ENCODE assay signal across 8 mouse cellular contexts in the genomic region with DNA sequence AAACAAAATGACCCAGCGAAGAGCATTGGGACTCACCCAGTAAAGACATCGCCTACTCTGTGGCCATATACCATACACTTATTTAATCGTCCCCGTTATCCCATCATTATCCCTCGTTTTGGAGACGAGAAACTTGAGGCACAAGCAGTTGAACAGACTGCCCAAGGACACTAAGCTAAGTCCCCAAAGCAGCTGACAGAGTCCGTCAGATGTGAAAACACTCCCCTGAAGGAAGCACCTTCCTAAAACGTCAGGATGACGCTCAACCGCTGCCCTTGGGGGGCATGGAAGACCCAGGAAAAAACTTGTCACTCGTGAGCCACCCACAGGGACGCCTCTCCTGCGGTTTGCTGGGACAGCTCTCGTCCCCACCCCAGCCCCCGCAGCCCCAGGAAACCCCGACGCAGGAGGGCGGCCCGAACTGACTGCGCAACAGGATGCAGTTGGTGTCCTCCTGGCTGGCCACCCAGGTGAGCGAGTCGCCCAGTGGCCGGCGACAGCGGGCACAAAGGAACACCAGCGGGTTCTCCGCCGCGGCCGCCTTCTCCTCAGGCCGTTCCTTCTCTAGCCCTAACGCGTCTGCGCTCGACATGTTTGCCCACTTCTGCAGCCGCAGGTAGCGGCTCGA. TPM values are rescaled to one million over a fixed set of nuclear protein-coding genes. Genes with fewer than 3 reads are reported as not detected.
DNase-seq lines count a peak whose midpoint lies in the region; ATAC-seq and TF ChIP-seq lines count a peak whose summit lies in the region.

No protein-coding gene starts in this region.

- 5% methylated on average over 37 of the region's 38 CpGs for WGBS in heart, embryonic 11.5 days (ENCODE audit: insufficient replicate concordance)
- 6% methylated on average over 38 of the region's 38 CpGs for WGBS in hindbrain, embryonic 12.5 days

- TF ChIP-seq CTCF in Patski (IDR thresholded peaks at IDR 0.05), result no peak

- CTCF ChIA-PET in Patski (lab: Charles Lee), result no interaction called here

- no peak for DNase-seq in heart, adult 8-10 months (ENCODE audit: low spot score)
- no peak for DNase-seq in Patski (ENCODE audit: low read depth, low spot score)
- no peak for DNase-seq in urinary bladder, postnatal 36 days (ENCODE audit: low spot score in 2 of 2)
- no peak for DNase-seq in testis, postnatal 10 days (ENCODE audit: low spot score)

- in situ Hi-C loops in Patski (cut with MboI; ENCODE audit: low pct_unique_long_range_greater_than_20kb), result no loop called here

- H3K27ac ChIP-seq in heart, embryonic 11.5 days (ENCODE audit: low read depth, low read length), result no peak overlapping the region
- no peak overlapping the region for H3K27ac ChIP-seq in hindbrain, embryonic 12.5 days

- no peaks in the 10 kb centered on the region for H3K27me3 ChIP-seq in heart, embryonic 11.5 days (ENCODE audit: control insufficient read depth, insufficient read depth, low read length)
- no peaks in the 10 kb centered on the region for H3K27me3 ChIP-seq in Patski
- H3K27me3 ChIP-seq in hindbrain, embryonic 12.5 days, result no peaks in the 10 kb centered on the region

- peak overlapping the region; percentile 87 for H3K9ac ChIP-seq in heart, embryonic 11.5 days (ENCODE audit: low read depth, low read length)
- H3K9ac ChIP-seq in hindbrain, embryonic 12.5 days, result peak overlapping the region; percentile 68

- peak; percentile 43 for ATAC-seq in heart, embryonic 11.5 days (replicated peaks; ENCODE audit: insufficient number of reproducible peaks, low FRiP score, low TSS enrichment)
- peak; percentile 33 for ATAC-seq in Patski
- peak; percentile 2; the same call in 1 of the 2 replicates for ATAC-seq in hindbrain, embryonic 12.5 days (ENCODE audit: low FRiP score)
- ATAC-seq in megakaryocyte-erythroid progenitor cell, adult 5-6 weeks (replicated peaks; ENCODE audit: low FRiP score, low TSS enrichment, poor library complexity, severe bottlenecking), result peak; percentile 46
- ATAC-seq in monocyte, adult 5-6 weeks (replicated peaks; ENCODE audit: insufficient number of reproducible peaks, low FRiP score, low TSS enrichment, poor library complexity, severe bottlenecking), result no peak

- H3K4me1 ChIP-seq in heart, embryonic 11.5 days (ENCODE audit: control insufficient read depth, insufficient read depth, low read length), result peaks cover 6% of the 10 kb centered on the region
- H3K4me1 ChIP-seq in hindbrain, embryonic 12.5 days, result peaks cover 10% of the 10 kb centered on the region

- H3K36me3 ChIP-seq in heart, embryonic 11.5 days (ENCODE audit: control insufficient read depth, insufficient read depth, low read length), result no peaks in the 10 kb centered on the region
- peaks cover 10% of the 10 kb centered on the region for H3K36me3 ChIP-seq in hindbrain, embryonic 12.5 days

- H3K4me3 ChIP-seq in heart, embryonic 11.5 days (ENCODE audit: low read depth, low read length), result peak overlapping the region; percentile 96
- peak overlapping the region; percentile 61 for H3K4me3 ChIP-seq in hindbrain, embryonic 12.5 days

- H3K9me3 ChIP-seq in heart, embryonic 11.5 days (replicated peaks; ENCODE audit: control insufficient read depth, low read length), result peaks cover 4% of the 10 kb centered on the region; the same call in 1 of the 2 replicates
- no peaks in the 10 kb centered on the region for H3K9me3 ChIP-seq in hindbrain, embryonic 12.5 days (replicated peaks)

- POLR2A ChIA-PET in Patski (lab: Charles Lee), result interaction anchor here (1.2 kb wide), 1 partner anchor 31 kb away, joined by 3 read pairs; no protein-coding TSS in a partner anchor

- peak overlapping the region; percentile 94 for H3K4me2 ChIP-seq in heart, embryonic 11.5 days
- peak overlapping the region; percentile 97 for H3K4me2 ChIP-seq in hindbrain, embryonic 12.5 days (replicated peaks)

RNA-seq across cellular contexts. Expression of gene Mis18a, which starts 0.5 kb away (rescaled TPM):
- 45.6 and 46.2 TPM in 2 replicates for polyA plus RNA-seq in heart, embryonic 11.5 days (2014; fragmentation: Nextera tagmentation; extraction: Ambion mirVana)
- 1 to 10 TPM; 2.1 to 3.7 (median 2.8) TPM for total RNA-seq in heart, adult 8-10 months (2022)
- 14.0 TPM for polyA plus RNA-seq in Patski (2021)
- polyA plus RNA-seq in hindbrain, embryonic 12.5 days (2016; fragmentation: Nextera tagmentation; extraction: Ambion mirVana), result 48.5 and 49.5 TPM in 2 replicates
- total RNA-seq in megakaryocyte-erythroid progenitor cell, adult 5-6 weeks (2014; fragmentation: Nextera tagmentation), result 29.4 and 52.1 TPM in 2 replicates
- 34.1 and 43.1 TPM in 2 replicates for total RNA-seq in megakaryocyte-erythroid progenitor cell, adult 5-6 weeks (2017)
- 36.1 to 45.9 TPM (median 37.8 TPM) in 3 replicates for total RNA-seq in monocyte, adult 5-6 weeks (2017)

RNA-seq across cellular contexts. Expression of gene Mrap, which starts 11.3 kb away (rescaled TPM):
- polyA plus RNA-seq in heart, embryonic 11.5 days (2014; fragmentation: Nextera tagmentation; extraction: Ambion mirVana), result 31.3 and 36.3 TPM in 2 replicates
- 10 to 100 TPM; 13.4 to 20.0 (median 13.6) TPM for total RNA-seq in heart, adult 8-10 months (2022)
- polyA plus RNA-seq in Patski (2021), result not detected
- polyA plus RNA-seq in hindbrain, embryonic 12.5 days (2016; fragmentation: Nextera tagmentation; extraction: Ambion mirVana), result 0.22 TPM in 1 of 2 replicates, not detected in the other
- total RNA-seq in megakaryocyte-erythroid progenitor cell, adult 5-6 weeks (2014; fragmentation: Nextera tagmentation), result not detected in 2 replicates
- not detected in 2 replicates for total RNA-seq in megakaryocyte-erythroid progenitor cell, adult 5-6 weeks (2017)
- total RNA-seq in monocyte, adult 5-6 weeks (2017), result 2.4 TPM in 1 of 3 replicates, not detected in the others
